Mouse (Mus musculus) embryo, embryonic 11.5 days (tissue): ENCODE measurements around the gene Spred2.
"Not testable (repeated sequence)": the region's sequence is repeated elsewhere in the genome, so short reads cannot be mapped to it uniquely, and the experiment has no call there.

Source experiments
- DNase-seq: peaks from one replicate; pipeline ENCODE4 v3.0.0-alpha.2; 2012; ENCODE audit warnings: low read depth, low spot score

The Spred2 gene

GRCm38 (mm10) chr11:20053951-20054350 lies 129.8 kb downstream of the Spred2 start:
- DNase-seq: no peak

DNA sequence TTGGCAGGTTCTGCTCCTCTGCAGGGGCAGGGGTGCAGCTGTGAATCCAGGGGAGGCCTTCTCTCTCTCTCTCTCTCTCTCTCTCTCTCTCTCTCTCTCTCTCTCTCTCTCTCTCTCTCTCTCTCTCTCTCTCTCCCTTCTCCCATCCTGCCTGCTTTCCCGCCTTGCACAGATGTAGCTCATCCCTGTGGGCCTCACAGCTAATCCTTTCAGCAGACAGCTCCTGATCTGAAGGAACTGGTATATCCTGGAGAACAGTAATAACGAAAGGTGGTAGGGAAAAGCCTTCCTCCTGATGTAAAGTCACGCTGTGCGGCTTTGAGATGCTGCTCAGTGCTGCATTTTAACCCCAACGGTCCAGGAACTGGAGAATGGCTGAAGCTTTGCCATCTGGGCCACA lies 130.4 kb downstream of the Spred2 start:
- DNase-seq: no peak

DNA sequence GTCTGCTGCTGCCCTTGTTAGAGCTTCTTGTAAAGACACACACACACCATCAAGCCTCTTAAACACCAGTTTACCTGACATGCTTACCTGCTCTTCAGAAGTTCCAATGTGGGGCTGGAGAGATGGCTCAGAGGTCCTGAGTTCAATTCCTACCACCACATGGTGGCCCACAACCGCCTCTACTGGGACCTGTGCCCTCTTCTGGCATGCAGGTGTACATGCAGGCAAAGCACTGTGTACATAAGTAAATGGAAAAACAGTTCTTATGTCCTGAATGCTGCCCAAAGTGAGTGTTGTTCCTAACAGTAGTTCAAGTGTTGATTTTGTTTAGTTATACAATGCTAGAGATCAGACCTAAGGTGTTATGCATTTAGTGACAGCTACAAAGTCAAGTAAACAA lies 132.0 kb downstream of the Spred2 start:
- DNase-seq: no peak

DNA sequence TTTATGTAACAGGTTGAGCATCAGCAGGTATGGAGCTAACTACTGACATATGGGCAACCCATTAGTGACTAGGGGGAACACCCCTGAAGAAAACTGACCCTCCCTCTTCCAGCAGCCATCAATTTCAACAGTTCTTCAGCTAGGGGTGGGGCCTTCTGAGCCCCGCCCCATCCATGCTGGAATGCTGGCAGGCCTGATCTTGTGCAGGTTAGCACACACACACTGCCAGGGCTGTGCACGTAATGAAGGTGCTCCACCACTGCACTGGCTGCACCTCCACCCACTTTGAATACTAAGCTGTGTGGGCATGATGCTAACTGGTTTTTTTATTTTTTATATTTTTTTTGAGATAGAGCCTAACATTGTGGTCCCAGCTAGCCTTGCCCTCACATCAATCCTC lies 133.3 kb downstream of the Spred2 start:
- DNase-seq: no peak

- DNase-seq: no peak
Observed at GRCm38 (mm10) chr11:20059736-20060135, 135.6 kb downstream of the Spred2 start.

GRCm38 (mm10) chr11:20062801-20063200 lies 138.6 kb downstream of the Spred2 start:
- DNase-seq: not testable (repeated sequence)

DNA sequence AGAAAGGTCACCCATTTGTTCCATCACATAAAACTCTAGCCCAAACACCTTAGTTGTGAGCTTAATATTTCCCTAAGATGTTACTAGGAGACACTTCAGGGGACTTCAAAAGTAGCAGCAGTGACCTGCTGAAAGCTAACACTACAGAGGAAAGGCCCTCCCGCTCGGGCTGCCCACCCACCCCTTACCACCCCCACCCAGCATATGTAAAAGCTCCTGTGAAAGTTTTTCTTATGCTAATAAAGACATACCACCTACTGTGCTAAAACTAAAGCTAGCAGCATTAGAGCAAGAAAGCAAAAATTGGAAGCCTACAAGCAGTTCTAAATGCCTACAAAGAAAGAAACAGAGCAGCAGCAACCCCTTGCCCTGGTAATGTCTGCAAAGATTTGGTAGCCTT lies 139.9 kb downstream of the Spred2 start:
- not testable (repeated sequence) for DNase-seq

- DNase-seq: no peak
Observed at GRCm38 (mm10) chr11:20064926-20065325, 140.8 kb downstream of the Spred2 start.

DNA sequence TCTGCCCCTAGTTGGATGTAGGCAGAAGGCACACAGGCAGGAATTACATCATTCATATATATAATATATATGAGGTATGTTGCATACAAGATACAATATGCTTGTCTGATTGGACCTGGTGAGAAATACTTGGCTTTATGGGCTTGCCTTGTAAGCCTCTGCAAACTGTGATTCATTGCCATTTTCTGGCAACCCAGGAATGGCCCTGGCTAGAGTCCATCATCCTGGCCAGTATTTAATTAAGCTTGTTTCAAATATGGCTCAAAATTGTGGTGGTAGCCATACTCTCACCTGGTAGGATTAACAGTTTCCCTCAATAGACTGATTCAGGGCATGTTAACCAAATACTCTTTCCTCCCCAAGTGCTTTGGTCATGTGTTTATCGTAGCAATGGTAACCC lies 141.9 kb downstream of the Spred2 start:
- no peak for DNase-seq

GRCm38 (mm10) chr11:20067521-20067920 lies 143.3 kb downstream of the Spred2 start:
- DNase-seq: no peak

- DNase-seq: no peak
Observed at GRCm38 (mm10) chr11:20068346-20069004, 144.3 kb downstream of the Spred2 start.

- peak; percentile 32 for DNase-seq
Observed at GRCm38 (mm10) chr11:20072174-20072573, 148.0 kb downstream of the Spred2 start.

GRCm38 (mm10) chr11:20072826-20073225 lies 148.7 kb downstream of the Spred2 start:
- no peak for DNase-seq
